Mouse (Mus musculus): ENCODE measurements around the gene Rfx5. TPM values are rescaled to one million over a fixed set of nuclear protein-coding genes. Genes with fewer than 3 reads are reported as not detected.
"Not testable (repeated sequence)": the region's sequence is repeated elsewhere in the genome, so short reads cannot be mapped to it uniquely, and the experiment has no call there.

Rfx5 gene
- total RNA-seq, 2 experiments from 2014 or later, result 9.3 to 11.9 TPM

- not testable (repeated sequence) for DNase-seq
Measured at GRCm38 (mm10) chr3:94936147-94936546, 17.7 kb upstream of the Rfx5 start.

DNA sequence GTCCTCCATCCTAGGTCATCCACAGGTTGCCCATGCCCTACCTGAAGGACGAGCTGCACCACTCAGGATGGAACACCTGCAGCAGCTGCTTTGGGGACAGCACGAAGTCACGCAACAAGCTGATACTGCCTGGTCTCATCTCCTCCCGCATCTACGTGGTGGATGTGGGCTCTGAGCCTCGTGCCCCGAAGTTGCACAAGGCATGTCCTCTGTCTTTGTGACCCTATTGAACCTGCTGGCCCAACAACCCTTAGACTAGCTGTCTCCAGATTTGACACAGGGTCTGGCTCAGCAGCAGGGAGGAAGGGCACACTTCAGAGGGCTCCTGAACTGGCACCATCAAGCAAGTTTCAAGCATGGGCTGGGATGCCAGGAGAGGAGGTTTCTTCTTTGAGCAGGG is 16.7 kb upstream of the Rfx5 start:
- not testable (repeated sequence) for DNase-seq

DNA sequence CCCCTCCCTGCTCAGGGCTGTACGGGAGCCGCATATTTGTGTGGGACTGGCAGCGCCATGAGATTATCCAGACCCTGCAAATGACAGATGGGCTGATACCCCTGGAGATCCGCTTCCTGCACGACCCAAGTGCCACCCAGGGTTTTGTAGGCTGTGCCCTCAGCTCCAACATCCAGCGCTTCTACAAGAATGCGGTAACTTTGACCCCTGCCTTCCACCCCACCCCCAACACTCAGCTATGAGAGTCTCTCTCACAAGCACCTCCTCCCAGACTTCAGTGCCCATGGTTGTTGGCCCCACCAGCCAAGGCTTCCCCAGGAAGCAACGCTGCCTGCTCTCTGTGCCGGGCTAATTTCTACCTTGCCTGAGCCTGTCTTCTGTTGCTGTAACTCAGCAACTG is 13.8 kb upstream of the Rfx5 start:
- DNase-seq, result not testable (repeated sequence)

DNA sequence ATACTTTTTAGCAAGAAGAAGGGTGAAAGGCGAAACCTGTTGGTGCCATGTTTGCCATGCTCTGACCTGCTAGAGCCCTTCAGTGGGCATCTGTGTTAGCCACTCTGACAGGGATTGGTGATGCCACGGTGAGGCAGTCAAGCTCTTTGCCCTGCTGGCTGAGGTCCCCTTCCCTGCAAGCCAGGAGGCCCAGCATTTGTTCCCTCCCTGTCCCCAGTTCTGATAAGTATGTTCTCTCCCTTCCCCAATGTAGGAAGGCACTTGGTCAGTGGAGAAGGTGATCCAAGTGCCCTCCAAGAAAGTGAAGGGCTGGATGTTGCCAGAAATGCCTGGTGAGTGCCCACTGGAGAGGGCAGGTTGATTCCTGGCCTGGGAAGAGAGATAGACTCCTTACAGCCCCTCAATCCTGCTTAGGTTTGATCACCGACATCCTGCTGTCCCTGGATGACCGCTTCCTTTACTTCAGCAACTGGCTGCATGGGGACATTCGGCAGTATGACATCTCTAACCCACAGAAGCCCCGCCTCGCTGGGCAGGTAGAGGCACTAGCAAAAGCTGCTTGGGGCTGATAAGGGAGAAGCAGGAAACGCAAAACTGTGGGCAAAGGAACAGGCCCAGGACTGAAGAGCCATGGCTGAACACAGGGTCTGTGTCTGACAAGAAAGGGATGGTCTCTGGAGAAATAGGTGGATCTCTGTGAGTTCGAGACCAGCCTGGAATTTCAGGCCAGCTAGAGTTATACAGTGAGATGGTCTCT is 11.5 kb upstream of the Rfx5 start:
- DNase-seq, result not testable (repeated sequence)

GRCm38 (mm10) chr3:94943706-94944105 is 10.2 kb upstream of the Rfx5 start:
- DNase-seq, result not testable (repeated sequence)

DNA sequence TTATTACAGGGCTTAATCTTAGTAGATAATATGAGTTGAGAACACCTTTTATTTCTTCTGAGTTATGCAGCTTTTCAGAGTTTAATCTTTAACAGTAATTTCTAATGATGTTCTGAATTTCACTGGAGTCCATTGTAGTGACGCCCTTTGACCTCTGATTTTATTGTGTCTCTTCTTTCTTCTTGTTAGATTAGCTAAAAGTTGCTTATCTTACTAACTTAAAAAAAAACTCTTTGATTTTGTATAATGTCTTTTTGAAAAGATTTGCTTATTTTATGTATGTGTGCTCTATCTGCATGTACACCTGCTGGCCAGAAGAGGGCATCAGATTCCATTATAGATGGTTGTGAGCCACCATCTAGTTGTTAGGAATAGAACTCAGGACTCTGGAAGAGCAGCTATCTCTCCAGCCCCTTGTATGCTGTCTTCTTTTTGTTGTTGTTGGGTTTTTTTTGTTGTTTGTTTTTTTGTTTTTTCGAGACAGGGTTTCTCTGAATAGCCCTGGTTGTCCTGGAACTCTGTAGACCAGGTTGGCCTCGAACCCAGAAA is 5.7 kb upstream of the Rfx5 start:
- no peak for DNase-seq

- no peak for DNase-seq
Measured at GRCm38 (mm10) chr3:94949645-94950044, 4.2 kb upstream of the Rfx5 start.

- DNase-seq, result no peak
Measured at GRCm38 (mm10) chr3:94952806-94953205, 1.1 kb upstream of the Rfx5 start.

GRCm38 (mm10) chr3:94953384-94953763 is 501 bp upstream of the Rfx5 start:
- DNase-seq, result no peak

GRCm38 (mm10) chr3:94958295-94958694 is 4.4 kb downstream of the Rfx5 start:
- no peak for DNase-seq

DNA sequence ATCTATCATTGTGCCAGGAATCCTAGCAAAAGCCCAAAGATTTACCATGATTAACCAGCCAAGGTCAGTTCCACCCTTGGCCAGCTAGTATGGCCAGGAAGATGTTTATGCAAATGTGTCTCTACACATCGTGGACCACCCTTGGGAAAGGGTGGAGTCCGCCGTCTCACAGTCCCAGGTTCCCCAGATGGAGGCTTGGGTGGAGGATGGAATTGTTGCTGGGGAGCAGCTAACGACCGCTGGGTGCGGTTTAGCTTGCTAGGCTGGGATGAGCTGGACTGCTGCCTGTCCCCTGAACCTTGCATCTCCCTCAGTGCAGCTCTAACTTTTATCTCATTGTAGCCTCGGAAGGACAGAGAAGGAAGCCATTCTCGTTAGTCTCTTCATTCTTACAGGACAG is 6.0 kb downstream of the Rfx5 start:
- no peak for DNase-seq

- DNase-seq, result no peak
Measured at GRCm38 (mm10) chr3:94960322-94960721, 6.4 kb downstream of the Rfx5 start.

GRCm38 (mm10) chr3:94964989-94965388 is 11.1 kb downstream of the Rfx5 start:
- DNase-seq, result no peak

- DNase-seq, result no peak
Measured at GRCm38 (mm10) chr3:94965878-94966277, 12.0 kb downstream of the Rfx5 start.

DNA sequence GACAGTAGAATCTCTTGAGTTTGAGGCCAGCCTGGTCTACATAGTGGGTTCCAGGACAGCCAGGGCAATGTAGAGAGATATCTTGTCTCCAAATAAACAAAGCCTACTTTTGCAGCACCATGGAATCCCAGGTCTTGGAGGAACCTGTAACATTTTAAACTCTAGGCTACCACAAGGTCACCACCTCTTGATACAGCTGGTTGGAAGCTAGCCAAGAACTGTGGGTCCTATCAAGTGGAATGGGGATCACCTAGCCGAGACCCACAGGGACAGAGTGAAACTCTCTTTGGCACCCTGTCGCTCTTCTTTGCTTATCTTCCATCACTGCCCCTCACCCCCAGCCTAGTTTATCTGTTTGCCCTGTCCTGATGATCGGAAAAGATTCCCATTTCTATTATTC is 18.7 kb downstream of the Rfx5 start:
- no peak for DNase-seq

DNA sequence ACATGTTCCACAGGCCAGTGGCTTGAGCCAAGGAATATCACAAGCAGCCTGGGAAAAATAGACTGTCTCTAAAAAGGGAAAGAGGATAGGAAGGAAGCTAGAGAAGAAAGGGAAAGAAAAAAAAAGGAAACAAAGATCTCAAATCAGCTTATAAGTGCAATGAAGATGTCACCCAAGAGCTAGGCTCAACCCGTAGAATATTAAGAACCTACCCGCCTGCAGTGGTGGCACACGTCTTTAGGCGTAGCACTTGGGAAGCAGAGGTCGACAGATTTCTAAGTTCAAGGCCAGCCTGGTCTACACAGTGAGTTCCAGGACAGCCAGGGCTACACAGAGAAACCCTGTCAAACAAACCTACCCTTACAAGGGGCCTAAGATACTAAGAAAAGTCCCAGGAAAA is 19.7 kb downstream of the Rfx5 start:
- no peak for DNase-seq

GRCm38 (mm10) chr3:94974026-94974527 is 20.2 kb downstream of the Rfx5 start:
- DNase-seq, result no peak

GRCm38 (mm10) chr3:94974528-94975422 is 20.9 kb downstream of the Rfx5 start, which contains the start of gene Pi4kb:
Gene Pi4kb (plus strand): TSS chr3:94974731.
- peak; percentile 86 for DNase-seq

GRCm38 (mm10) chr3:94984312-94984711 is 30.4 kb downstream of the Rfx5 start:
- no peak for DNase-seq

DNA sequence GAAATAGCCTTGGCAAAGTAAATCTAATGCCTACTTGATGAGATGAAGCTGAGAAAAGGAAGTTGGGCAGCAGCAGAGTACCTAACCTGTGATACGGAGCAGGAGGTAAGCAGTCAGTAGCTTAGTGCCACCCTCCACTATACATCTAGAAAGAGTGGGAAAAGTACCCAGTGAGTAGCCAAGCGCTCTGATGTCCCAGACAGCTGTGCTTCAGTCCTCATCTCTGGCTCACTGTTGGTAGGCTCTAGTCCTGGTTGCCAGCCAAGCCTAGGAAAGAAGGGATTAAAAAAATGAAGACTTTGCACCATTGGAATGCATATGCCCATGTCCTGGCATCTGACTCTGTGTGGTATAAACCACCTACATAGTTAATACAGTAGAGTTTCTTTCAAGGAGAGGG is 31.6 kb downstream of the Rfx5 start:
- no peak for DNase-seq

GRCm38 (mm10) chr3:94987578-94987977 is 33.7 kb downstream of the Rfx5 start:
- peak; percentile 86 for DNase-seq

DNA sequence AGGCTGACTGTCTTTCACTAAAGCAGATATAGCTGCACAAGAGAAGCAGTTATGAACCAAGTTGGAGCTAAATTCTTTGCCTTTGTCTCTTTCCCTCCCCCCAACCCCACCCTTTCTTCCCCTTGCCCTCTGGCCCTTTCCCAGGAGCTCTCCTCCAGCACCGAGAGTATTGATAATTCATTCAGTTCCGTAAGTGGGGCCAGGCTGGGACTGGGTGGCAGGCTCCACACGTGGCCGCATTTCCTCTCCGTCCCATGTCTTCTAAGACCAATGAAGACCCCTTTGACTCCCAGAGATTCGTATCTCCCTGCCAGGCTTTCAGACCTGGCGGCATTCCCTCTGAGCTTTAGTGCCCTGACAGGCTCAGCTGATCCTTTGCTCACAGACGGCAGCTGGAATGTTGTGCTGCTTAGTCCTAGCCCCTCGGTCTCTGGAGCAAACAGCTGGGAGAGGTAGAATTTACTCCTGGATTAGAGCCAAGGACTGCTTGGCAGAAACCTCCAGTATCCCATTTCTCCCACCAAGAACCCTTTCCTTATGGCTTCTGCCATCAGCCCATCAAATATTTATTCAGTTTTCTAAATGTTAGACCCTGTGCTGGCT is 35.4 kb downstream of the Rfx5 start:
- peak; percentile 39 for DNase-seq

DNA sequence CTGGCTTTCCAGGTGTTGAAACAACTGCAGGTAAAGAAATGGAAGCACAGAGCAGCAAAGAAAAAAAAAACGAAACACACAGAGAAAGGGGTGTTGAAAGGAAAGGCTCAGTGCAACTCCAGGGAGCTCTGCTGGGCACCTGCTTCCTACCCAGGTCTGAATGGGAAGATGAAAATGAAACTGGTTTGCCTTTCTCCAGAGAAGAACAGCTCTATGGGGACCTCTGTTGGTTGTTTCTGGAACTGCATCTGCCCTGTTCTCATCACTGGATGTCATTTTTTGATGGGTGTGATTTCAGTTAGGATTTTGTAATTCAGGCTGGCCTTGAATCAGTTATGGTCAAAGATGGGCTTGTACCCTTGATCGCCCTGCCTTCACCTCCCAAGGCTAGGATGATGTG is 43.1 kb downstream of the Rfx5 start:
- peak; percentile 93 for DNase-seq
